Mouse (Mus musculus) megakaryocyte, embryonic 14.5 days (primary cell): Measurements from ENCODE around the gene Prss12. TPM values are rescaled to one million over a fixed set of nuclear protein-coding genes. Genes with fewer than 3 reads are reported as not detected.

Experiments used
- H3K27me3 ChIP-seq: replicated peaks from 2 replicates; pipeline ENCODE3; 2012; ENCODE audit warnings: inconsistent platforms
- H3K36me3 ChIP-seq: replicated peaks from 2 replicates; pipeline ENCODE3; 2012; ENCODE audit warnings: low read length, inconsistent platforms, mixed read lengths
- H3K4me1 ChIP-seq: 2 replicates; pipeline ENCODE4 v1.6.1; 2012; ENCODE audit warnings: inconsistent platforms
- H3K4me3 ChIP-seq: replicated peaks from 2 replicates; pipeline ENCODE3; 2012; ENCODE audit warnings: moderate library complexity, mild to moderate bottlenecking, inconsistent platforms
- H3K9me3 ChIP-seq: 2 replicates; pipeline ENCODE4 v1.6.1; 2012; ENCODE audit warnings: inconsistent platforms
- FLI1 ChIP-seq: IDR thresholded peaks from 2 replicates; pipeline ENCODE4 v1.6.1; 2012; ENCODE audit warnings: low read length, inconsistent platforms, mixed read lengths
- GATA1 ChIP-seq: IDR thresholded peaks from 3 replicates; pipeline ENCODE4 v1.6.1; 2012; ENCODE audit warnings: mixed read lengths, low read length, inconsistent platforms, borderline replicate concordance
- polyA plus RNA-seq: library from polyadenylated mRNA; stranded (reverse); fragments of >175 nt; gene quantifications from 2 replicates; pipeline ENCODE4 v1.2.3, GENCODE M21; 2012; ENCODE audit warnings: low replicate concordance; ENCODE audit not compliant: insufficient read depth

Gene Prss12
- polyA plus RNA-seq, 1 experiment = not detected

GRCm38 (mm10) chr3:123516784-123517183, 70.1 kb downstream of the Prss12 start:
- no peaks in the 10 kb centered on the region for H3K36me3 ChIP-seq
- H3K4me1 ChIP-seq = peaks cover 4% of the 10 kb centered on the region
- H3K4me3 ChIP-seq = no peak overlapping the region
- TF ChIP-seq GATA1 (no peak), FLI1 (no peak)
- H3K27me3 ChIP-seq = peaks cover 1% of the 10 kb centered on the region
- H3K9me3 ChIP-seq = peaks cover 4% of the 10 kb centered on the region; the same call in 1 of the 2 replicates

- TF ChIP-seq GATA1 (no peak), FLI1 (no peak)
- Histone ChIP-seq H3K4me1 (peaks cover 3% of the 10 kb centered on the region; the same call in 1 of the 2 replicates), H3K9me3 (no peaks in the 10 kb centered on the region), H3K27me3 (no peaks in the 10 kb centered on the region), H3K4me3 (no peak overlapping the region), H3K36me3 (no peaks in the 10 kb centered on the region)
These were observed 79.8 kb downstream of the Prss12 start for GRCm38 (mm10) chr3:123526313-123527067.

DNA sequence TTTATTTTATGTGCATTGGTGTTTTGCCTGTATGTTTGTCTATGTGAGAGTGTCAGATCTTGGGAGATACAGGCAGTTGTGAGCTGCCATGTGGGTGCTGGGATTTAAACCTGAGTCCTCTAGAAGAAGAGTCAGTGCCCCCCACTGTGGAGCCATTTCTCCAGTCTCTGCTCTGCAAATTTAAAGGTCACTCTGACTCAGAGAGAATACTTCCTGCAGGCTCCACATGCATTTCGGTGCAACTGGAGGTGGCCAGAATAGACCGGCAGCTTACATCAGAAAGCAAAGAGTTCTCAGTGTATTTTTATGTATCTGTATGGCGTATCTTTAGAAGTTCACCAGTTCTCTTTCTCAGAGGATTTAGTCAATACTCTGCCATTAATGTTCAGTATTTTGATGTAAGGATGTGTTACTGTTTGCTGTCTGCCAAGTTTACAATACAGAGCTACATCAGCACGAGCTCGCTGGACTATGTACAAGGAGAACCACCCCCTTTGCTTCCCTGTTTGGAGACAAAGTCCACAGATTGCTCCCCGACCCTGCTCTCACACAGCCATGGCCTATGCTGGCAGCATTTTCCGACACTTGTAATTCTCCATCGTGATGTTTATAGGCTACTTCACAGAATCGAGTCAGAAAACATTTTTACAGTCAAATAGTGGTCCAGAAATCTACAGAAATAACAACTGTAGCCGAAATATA, 81.2 kb downstream of the Prss12 start:
- peaks cover 3% of the 10 kb centered on the region; the same call in 1 of the 2 replicates for H3K4me1 ChIP-seq
- H3K4me3 ChIP-seq = no peak overlapping the region
- H3K36me3 ChIP-seq = no peaks in the 10 kb centered on the region
- H3K9me3 ChIP-seq = no peaks in the 10 kb centered on the region
- no peaks in the 10 kb centered on the region for H3K27me3 ChIP-seq
- no peak for TF ChIP-seq FLI1
- TF ChIP-seq GATA1 = no peak

DNA sequence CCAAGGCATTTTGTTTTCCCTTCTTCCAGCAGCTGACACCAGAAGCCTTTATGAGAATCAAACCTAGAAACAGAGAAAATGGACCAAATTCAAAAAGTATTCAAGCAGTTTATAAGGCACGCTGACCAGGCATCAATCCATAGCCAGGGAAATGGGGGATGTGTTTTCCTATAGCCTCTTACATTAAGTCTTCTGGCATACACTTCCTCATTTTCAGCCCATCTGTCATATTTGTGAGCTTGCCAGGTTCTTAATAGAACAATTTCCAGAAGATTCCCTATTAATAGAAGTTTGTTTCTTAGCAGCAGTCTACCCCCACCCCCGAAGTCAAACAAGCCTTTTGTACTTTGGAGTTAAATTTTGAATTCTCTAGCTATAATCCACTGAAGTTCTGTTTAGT, 84.4 kb downstream of the Prss12 start:
- no peaks in the 10 kb centered on the region for H3K9me3 ChIP-seq
- no peaks in the 10 kb centered on the region for H3K36me3 ChIP-seq
- no peaks in the 10 kb centered on the region for H3K27me3 ChIP-seq
- H3K4me3 ChIP-seq = no peak overlapping the region
- peaks cover 3% of the 10 kb centered on the region; the same call in 1 of the 2 replicates for H3K4me1 ChIP-seq
- TF ChIP-seq GATA1 = no peak
- TF ChIP-seq FLI1 = no peak

DNA sequence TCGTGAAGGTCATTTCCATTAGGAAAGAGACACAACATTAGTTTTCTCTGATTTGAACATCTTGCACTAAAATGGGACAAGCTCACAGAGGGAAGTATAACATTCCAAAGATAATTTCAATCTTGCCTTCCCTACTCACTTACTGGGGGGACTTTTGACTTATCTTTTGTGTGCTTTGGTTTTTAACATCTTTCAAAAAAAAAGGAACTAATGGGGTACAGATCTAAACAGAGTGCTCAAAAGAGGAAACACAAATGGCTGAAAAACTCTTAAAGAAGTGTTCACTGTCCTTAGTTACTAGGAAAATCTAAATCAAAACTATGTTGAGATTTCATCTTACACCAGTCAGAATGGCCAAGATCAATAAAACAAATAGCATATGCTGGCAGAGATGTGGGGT, 90.6 kb downstream of the Prss12 start:
- TF ChIP-seq FLI1 (no peak), GATA1 (no peak)
- Histone ChIP-seq H3K9me3 (no peaks in the 10 kb centered on the region), H3K4me3 (no peak overlapping the region), H3K36me3 (no peaks in the 10 kb centered on the region), H3K4me1 (no peaks in the 10 kb centered on the region), H3K27me3 (no peaks in the 10 kb centered on the region)

DNA sequence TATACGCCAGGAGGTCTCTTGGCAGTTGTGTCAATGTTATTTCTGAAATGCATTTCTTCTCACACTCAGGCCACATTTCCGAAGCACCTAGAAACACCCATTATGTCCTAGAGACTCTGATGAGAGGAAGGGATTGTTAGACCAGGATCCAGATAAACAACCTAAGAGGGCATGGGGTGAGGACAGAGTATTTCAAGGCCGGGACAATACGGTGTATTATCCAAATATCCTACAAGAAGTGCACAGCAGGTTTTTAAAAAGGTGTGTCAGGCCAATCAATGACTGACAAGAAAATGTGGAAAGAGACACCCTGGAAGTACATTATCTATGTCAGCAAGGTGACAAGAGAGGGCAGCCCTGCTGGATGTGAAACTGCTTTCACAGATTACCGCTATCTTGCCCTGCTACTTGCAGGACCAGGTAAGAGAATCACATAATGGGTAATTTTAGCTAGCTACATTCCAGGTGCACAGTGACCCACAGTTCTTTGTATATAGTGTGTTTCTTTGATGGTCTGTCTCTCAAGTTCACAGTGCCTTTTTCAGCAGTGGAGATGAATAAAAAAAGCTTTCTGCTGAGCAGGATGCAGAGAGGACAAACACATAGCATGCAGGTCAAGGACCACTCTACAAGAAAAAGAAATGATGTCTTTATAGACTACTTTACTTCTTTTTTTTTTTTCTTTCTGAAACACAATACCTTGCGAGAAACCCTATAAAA, 97.0 kb downstream of the Prss12 start:
- Histone ChIP-seq H3K27me3 (no peaks in the 10 kb centered on the region), H3K4me3 (no peak overlapping the region), H3K9me3 (peaks cover 8% of the 10 kb centered on the region; the same call in 1 of the 2 replicates), H3K4me1 (no peaks in the 10 kb centered on the region), H3K36me3 (no peaks in the 10 kb centered on the region)
- TF ChIP-seq GATA1 (no peak), FLI1 (no peak)

- no peaks in the 10 kb centered on the region; the same call in 1 of the 2 replicates for H3K4me1 ChIP-seq
- H3K36me3 ChIP-seq = no peaks in the 10 kb centered on the region
- H3K9me3 ChIP-seq = peaks cover 8% of the 10 kb centered on the region; the same call in 1 of the 2 replicates
- H3K27me3 ChIP-seq = no peaks in the 10 kb centered on the region
- TF ChIP-seq FLI1 (no peak), GATA1 (no peak)
- H3K4me3 ChIP-seq = no peak overlapping the region
These were observed 103.8 kb downstream of the Prss12 start for GRCm38 (mm10) chr3:123550487-123550886.

- Histone ChIP-seq H3K4me3 (no peak overlapping the region), H3K36me3 (no peaks in the 10 kb centered on the region), H3K4me1 (no peaks in the 10 kb centered on the region; the same call in 1 of the 2 replicates), H3K9me3 (no peaks in the 10 kb centered on the region), H3K27me3 (no peaks in the 10 kb centered on the region)
- TF ChIP-seq GATA1 (no peak), FLI1 (no peak)
These were observed 107.2 kb downstream of the Prss12 start for GRCm38 (mm10) chr3:123553872-123554271.

GRCm38 (mm10) chr3:123555254-123555865, 108.6 kb downstream of the Prss12 start:
- H3K4me3 ChIP-seq = no peak overlapping the region
- TF ChIP-seq GATA1 (no peak), FLI1 (no peak)
- H3K36me3 ChIP-seq = no peaks in the 10 kb centered on the region
- H3K9me3 ChIP-seq = no peaks in the 10 kb centered on the region
- H3K4me1 ChIP-seq = no peaks in the 10 kb centered on the region; the same call in 1 of the 2 replicates
- no peaks in the 10 kb centered on the region for H3K27me3 ChIP-seq

Other genes with a start within 250 kb of the Prss12 start
- 0.02 and 0.61 TPM in 2 replicates for gene Synpo2, start 210.8 kb upstream of the Prss12 start, polyA plus RNA-seq
- 13.6 and 15.6 TPM in 2 replicates for gene Sec24d, start 179.5 kb upstream of the Prss12 start, polyA plus RNA-seq
- 4.4 TPM in 1 of 2 replicates, not detected in the other for gene Mettl14, start 60.8 kb upstream of the Prss12 start, polyA plus RNA-seq
- 0.79 TPM in 1 of 2 replicates, not detected in the other for gene Ndst3, start 243.9 kb downstream of the Prss12 start, polyA plus RNA-seq